Comparison of ENCODE assay signal across 7 mouse cellular contexts in the genomic region with DNA sequence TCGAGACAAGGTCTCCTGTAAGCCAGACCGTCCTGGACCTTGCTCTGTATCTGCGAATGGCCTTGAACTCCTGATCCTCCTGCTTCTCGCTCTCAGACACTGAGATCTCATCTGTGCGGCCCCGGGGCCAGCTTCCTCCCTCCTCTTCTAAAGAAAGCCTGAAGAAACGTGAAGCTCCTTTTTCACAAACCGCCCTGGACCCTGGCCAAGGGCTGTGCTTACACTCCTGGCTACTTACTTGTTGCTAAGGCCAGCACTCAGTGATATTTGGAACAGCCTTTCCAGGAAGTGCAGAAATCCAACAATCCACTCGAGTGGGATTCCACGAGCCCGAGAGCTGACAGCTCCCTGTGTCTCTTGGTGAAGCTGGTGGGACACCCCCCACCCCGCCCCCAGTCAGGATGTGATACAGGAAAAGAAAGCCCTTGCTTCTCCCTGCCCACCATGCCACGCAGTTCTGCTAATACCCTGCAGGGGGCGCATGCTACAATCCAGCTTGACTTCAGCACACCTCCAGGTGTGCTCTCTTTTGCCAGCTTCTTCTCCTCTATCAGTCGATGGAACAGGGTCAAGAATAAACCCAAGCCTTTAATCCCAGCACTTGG. TPM values are rescaled to one million over a fixed set of nuclear protein-coding genes. Genes with fewer than 3 reads are reported as not detected.
DNase-seq lines count a peak whose midpoint lies in the region; ATAC-seq and TF ChIP-seq lines count a peak whose summit lies in the region.

No protein-coding gene starts in this region.

- no peaks in the 10 kb centered on the region for H3K36me3 ChIP-seq in lung, embryonic 15.5 days
- no peaks in the 10 kb centered on the region for H3K36me3 ChIP-seq in testis, adult 2 months (ENCODE audit: control insufficient read depth, insufficient read depth, low read length)

- no peaks in the 10 kb centered on the region for H3K9me3 ChIP-seq in lung, embryonic 15.5 days

- WGBS in lung, embryonic 15.5 days = 18% methylated on average over 15 of the region's 15 CpGs

- no peak overlapping the region for H3K27ac ChIP-seq in embryonic fibroblast, embryonic 13.5 days (ENCODE audit: insufficient read depth, low read length)
- no peak overlapping the region for H3K27ac ChIP-seq in lung, embryonic 15.5 days
- peak overlapping the region; percentile 62; the same call in 1 of the 2 replicates for H3K27ac ChIP-seq in testis, adult 2 months (ENCODE audit: control insufficient read depth, insufficient read depth, low read depth, low read length)

- no peak for TF ChIP-seq POLR2A in embryonic fibroblast, embryonic 13.5 days (IDR thresholded peaks at IDR 0.05; ENCODE audit: low read depth, low read length)
- no peak for TF ChIP-seq POLR2A in testis, adult 2 months (IDR thresholded peaks at IDR 0.05; ENCODE audit: control insufficient read depth, low read depth, low read length)

- ATAC-seq in lung, embryonic 15.5 days (ENCODE audit: borderline replicate concordance, extremely low read depth, low FRiP score, low TSS enrichment) = peak; percentile 19; the same call in 1 of the 2 replicates

- TF ChIP-seq CTCF in embryonic fibroblast, embryonic 13.5 days (IDR thresholded peaks at IDR 0.05; ENCODE audit: borderline replicate concordance, insufficient read depth, low read length) = peak; percentile 46; the same call in 1 of the 2 replicates
- peak; percentile 90 for TF ChIP-seq CTCF in testis, adult 2 months (IDR thresholded peaks at IDR 0.05; ENCODE audit: control insufficient read depth, insufficient read depth, insufficient replicate concordance, low read depth, low read length)

- H3K4me2 ChIP-seq in lung, embryonic 15.5 days = peak overlapping the region; percentile 31; the same call in 1 of the 2 replicates

- no peak overlapping the region for H3K9ac ChIP-seq in lung, embryonic 15.5 days

- H3K27me3 ChIP-seq in lung, embryonic 15.5 days = no peaks in the 10 kb centered on the region
- no peaks in the 10 kb centered on the region for H3K27me3 ChIP-seq in testis, adult 2 months (ENCODE audit: control insufficient read depth, insufficient read depth, low read length)

- H3K4me3 ChIP-seq in embryonic fibroblast, embryonic 13.5 days (ENCODE audit: insufficient read depth, low read length) = no peak overlapping the region
- H3K4me3 ChIP-seq in lung, embryonic 15.5 days = no peak overlapping the region
- H3K4me3 ChIP-seq in testis, adult 2 months (ENCODE audit: control insufficient read depth, low read depth, low read length) = no peak overlapping the region

- peak; percentile 38 for DNase-seq in right cerebral cortex, postnatal 14 days
- no peak for DNase-seq in right cerebral cortex, postnatal 25 days
- DNase-seq in adrenal gland, adult 2 months = peak; percentile 71
- DNase-seq in induced T-regulatory cell, adult 2 months (ENCODE audit: low read depth) = peak; percentile 58

- H3K4me1 ChIP-seq in embryonic fibroblast, embryonic 13.5 days (ENCODE audit: control insufficient read depth, insufficient read depth, low read length) = no peaks in the 10 kb centered on the region
- H3K4me1 ChIP-seq in lung, embryonic 15.5 days = peaks cover 7% of the 10 kb centered on the region; the same call in 1 of the 2 replicates
- H3K4me1 ChIP-seq in testis, adult 2 months (ENCODE audit: control insufficient read depth, insufficient read depth, low read length) = peaks cover 4% of the 10 kb centered on the region

RNA-seq across cellular contexts. Expression of a gene that starts 19.9 kb away (rescaled TPM):
- 10 to 100 TPM; 17.9 to 18.3 TPM for total RNA-seq in adrenal gland, adult 2 months (2021)
- polyA plus RNA-seq in adrenal gland, adult 2 months (2012; rRNA removed) = 3.9 and 4.2 TPM in 2 replicates
- 8.0 and 8.9 TPM in 2 replicates for polyA plus RNA-seq in embryonic fibroblast, embryonic 13.5 days (2011; ENCODE audit: insufficient read length, low read depth, missing spikeins)
- polyA plus RNA-seq in lung, embryonic 15.5 days (2015; fragmentation: Nextera tagmentation; extraction: Ambion mirVana) = 14.7 and 15.3 TPM in 2 replicates
- 4.5 and 4.9 TPM in 2 replicates for polyA plus RNA-seq in testis, adult 2 months (2012; rRNA removed)
